Mouse (Mus musculus): ENCODE measurements at regions not wholly inside any gene's neighbourhood (a gene's known extent, or its start where the extent isn't known, plus 50 kb on each side); places are given as distances from the start of the nearest gene placed in this dataset.

GRCm38 (mm10) chr1:193698603-193699266 is 328.6 kb upstream of the Camk1g start:
- DNase-seq: peak; percentile 18

- DNase-seq: no peak
Observed at GRCm38 (mm10) chr1:193697857-193698256, 327.8 kb upstream of the Camk1g start.

GRCm38 (mm10) chr1:193697001-193697400 is 326.9 kb upstream of the Camk1g start:
- DNase-seq: no peak

GRCm38 (mm10) chr1:193692991-193693390 is 322.9 kb upstream of the Camk1g start:
- DNase-seq: peak; percentile 15

- DNase-seq: no peak
Observed at GRCm38 (mm10) chr1:193689601-193690000, 319.5 kb upstream of the Camk1g start.

GRCm38 (mm10) chr1:193682917-193683316 is 312.8 kb upstream of the Camk1g start:
- DNase-seq: no peak

GRCm38 (mm10) chr1:193678448-193678847 is 308.4 kb upstream of the Camk1g start:
- no peak for DNase-seq

- DNase-seq: no peak
Observed at GRCm38 (mm10) chr1:193673236-193673830, 303.2 kb upstream of the Camk1g start.

GRCm38 (mm10) chr1:193672681-193673080 is 302.6 kb upstream of the Camk1g start:
- no peak for DNase-seq

- DNase-seq: no peak
Observed at GRCm38 (mm10) chr1:193671816-193672254, 301.7 kb upstream of the Camk1g start.

- DNase-seq: no peak
Observed at GRCm38 (mm10) chr1:193671046-193671445, 300.9 kb upstream of the Camk1g start.

- no peak for DNase-seq
Observed at GRCm38 (mm10) chr1:193670008-193670407, 299.9 kb upstream of the Camk1g start.

GRCm38 (mm10) chr1:193668841-193669240 is 298.7 kb upstream of the Camk1g start:
- DNase-seq: no peak

GRCm38 (mm10) chr1:193665854-193666253 is 295.8 kb upstream of the Camk1g start:
- DNase-seq: no peak

GRCm38 (mm10) chr1:193664569-193664968 is 294.5 kb upstream of the Camk1g start:
- DNase-seq: no peak

GRCm38 (mm10) chr1:193663587-193663986 is 293.5 kb upstream of the Camk1g start:
- DNase-seq: no peak

GRCm38 (mm10) chr1:193662166-193662890 is 292.2 kb upstream of the Camk1g start:
- no peak for DNase-seq

- no peak for DNase-seq
Observed at GRCm38 (mm10) chr1:193661377-193661776, 291.3 kb upstream of the Camk1g start.

GRCm38 (mm10) chr1:193655076-193655677 is 285.1 kb upstream of the Camk1g start:
- DNase-seq: no peak

- DNase-seq: no peak
Observed at GRCm38 (mm10) chr1:193650275-193650674, 280.2 kb upstream of the Camk1g start.

GRCm38 (mm10) chr1:193649400-193649799 is 279.3 kb upstream of the Camk1g start:
- DNase-seq: no peak

GRCm38 (mm10) chr1:193647371-193648270 is 277.5 kb upstream of the Camk1g start:
- no peak for DNase-seq

Measured in gastrocnemius, postnatal 25 days (tissue).